Mouse (Mus musculus): ENCODE results near the gene Mast3.

DNA sequence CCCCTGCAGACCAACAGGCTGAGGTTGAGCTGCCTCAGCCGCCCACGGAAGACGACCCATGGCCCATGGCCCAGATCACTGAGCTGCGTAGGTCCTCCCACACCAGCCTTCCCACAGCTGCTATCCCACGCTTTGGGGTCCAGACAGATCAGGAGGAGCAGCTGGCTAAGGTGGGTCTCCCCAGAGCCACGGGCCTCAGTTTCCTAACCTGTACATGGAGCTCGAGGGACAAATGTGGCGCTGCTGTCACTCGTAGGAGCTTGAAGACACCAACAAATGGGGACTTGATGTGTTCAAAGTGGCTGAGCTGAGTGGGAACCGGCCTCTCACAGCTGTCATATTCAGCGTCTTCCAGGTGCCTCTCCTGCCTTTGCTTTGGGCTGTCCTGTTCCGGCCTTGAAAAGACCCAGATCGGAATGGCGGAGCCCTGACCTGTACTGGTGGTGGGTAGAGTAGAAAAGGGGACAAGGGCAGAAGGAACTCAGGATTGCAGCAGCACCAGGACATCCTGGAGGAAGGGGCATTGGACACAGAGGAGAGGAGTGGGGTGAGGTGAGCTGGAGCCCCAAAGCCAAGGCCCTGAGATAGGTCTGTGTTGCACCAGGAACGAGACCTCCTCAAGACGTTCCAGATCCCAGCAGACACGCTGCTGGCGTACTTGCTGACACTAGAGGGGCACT lies 57.5 kb downstream of the Mast3 start:
- TF ChIP-seq CTCF (IDR thresholded peaks at IDR 0.05; ENCODE audit: borderline replicate concordance, extremely low read depth, insufficient read depth, insufficient read length) (no peak), POLR2A (IDR thresholded peaks at IDR 0.05; ENCODE audit: borderline replicate concordance, extremely low read depth, insufficient read depth, insufficient read length, poor library complexity, severe bottlenecking) (no peak)
